Mouse (Mus musculus) brain, embryonic 14.5 days (tissue): ENCODE measurements at regions not wholly inside any gene's neighbourhood (a gene's known extent, or its start where the extent isn't known, plus 50 kb on each side); places are given as distances from the start of the nearest gene placed in this dataset.

Source experiments
- CTCF ChIP-seq: fragments of 200-500 bp; IDR thresholded peaks from 2 replicates; pipeline ENCODE4 v1.5.1; 2012; ENCODE audit warnings: inconsistent platforms, mild to moderate bottlenecking, moderate library complexity, borderline replicate concordance; ENCODE audit not compliant: insufficient read depth, insufficient read length; ENCODE audit errors: extremely low read depth
- POLR2A ChIP-seq: fragments of 200-500 bp; IDR thresholded peaks from 2 replicates; pipeline ENCODE4 v1.6.1; 2012; ENCODE audit warnings: mild to moderate bottlenecking, inconsistent platforms, borderline replicate concordance; ENCODE audit not compliant: poor library complexity, insufficient read depth, insufficient read length, severe bottlenecking; ENCODE audit errors: extremely low read depth

DNA sequence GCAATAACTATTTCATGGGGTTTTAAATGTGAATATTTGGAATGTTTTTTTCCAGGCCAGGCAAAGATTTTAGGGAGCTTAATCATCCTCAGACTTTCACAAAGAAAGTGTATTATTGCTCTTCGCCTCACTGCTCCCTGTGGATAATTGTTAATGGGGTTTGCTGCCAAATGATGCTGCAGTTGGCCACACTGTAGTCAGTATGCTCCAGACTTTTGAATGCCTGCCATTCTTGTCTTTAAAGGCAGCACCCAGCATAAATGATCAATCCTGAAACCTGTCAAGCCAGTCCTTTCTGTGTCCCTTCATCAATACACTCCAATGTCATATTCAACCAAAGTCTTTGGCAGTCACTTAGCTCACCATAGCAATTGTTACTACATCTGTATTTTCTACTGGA is 559.7 kb downstream of the Klhl13 start:
- TF ChIP-seq CTCF (no peak), POLR2A (no peak)
